Mouse (Mus musculus) limb, embryonic 11.5 days (tissue): ENCODE results near the gene Siglece. TPM values are rescaled to one million over a fixed set of nuclear protein-coding genes. Genes with fewer than 3 reads are reported as not detected.
"Not testable (repeated sequence)": the region's sequence is repeated elsewhere in the genome, so short reads cannot be mapped to it uniquely, and the experiment has no call there.

ENCODE experiments used
- ATAC-seq: fragments of 200-750 bp; cut with Nextera tagmentation; 2 replicates; pipeline ENCODE4 v1.8.0; 2017; ENCODE audit warnings: low read depth; ENCODE audit not compliant: insufficient number of reproducible peaks, low FRiP score, low TSS enrichment
- DNase-seq: peaks from one replicate; pipeline ENCODE4 v3.0.0-alpha.2; 2015; ENCODE audit warnings: low spot score
- H3K27ac ChIP-seq: fragments of 300-500 bp; sonication (generic); replicated peaks from 2 replicates; pipeline ENCODE4 v1.5.1; 2014; ENCODE audit warnings: low read depth, mild to moderate bottlenecking, low read length
- H3K27me3 ChIP-seq: fragments of 300-500 bp; sonication (generic); 2 replicates; pipeline ENCODE4 v1.6.1; 2014; ENCODE audit warnings: mild to moderate bottlenecking, low read length, mixed read lengths; ENCODE audit not compliant: control insufficient read depth, insufficient read depth
- H3K36me3 ChIP-seq: fragments of 300-500 bp; sonication (generic); 2 replicates; pipeline ENCODE4 v1.6.1; 2014; ENCODE audit warnings: mild to moderate bottlenecking, low read length, moderate library complexity, mixed read lengths; ENCODE audit not compliant: control insufficient read depth, insufficient read depth
- H3K4me1 ChIP-seq: fragments of 300-500 bp; sonication (generic); 2 replicates; pipeline ENCODE4 v1.6.1; 2014; ENCODE audit warnings: low read length, mixed read lengths; ENCODE audit not compliant: control insufficient read depth, insufficient read depth
- H3K4me2 ChIP-seq: fragments of 300-500 bp; sonication (generic); 2 replicates; pipeline ENCODE4 v1.6.1; 2014; ENCODE audit warnings: low read depth, mild to moderate bottlenecking, moderate library complexity; ENCODE audit not compliant: severe bottlenecking
- H3K4me3 ChIP-seq: fragments of 300-500 bp; sonication (generic); 2 replicates; pipeline ENCODE4 v1.5.1; 2014; ENCODE audit warnings: low read depth, low read length
- H3K9ac ChIP-seq: fragments of 300-500 bp; sonication (generic); 2 replicates; pipeline ENCODE4 v1.6.1; 2014; ENCODE audit warnings: mild to moderate bottlenecking, low read length
- H3K9me3 ChIP-seq: fragments of 300-500 bp; sonication (generic); 2 replicates; pipeline ENCODE4 v1.6.1; 2016; ENCODE audit warnings: low read length; ENCODE audit not compliant: control insufficient read depth
- WGBS: fragments of 180-500 bp; shearing (Covaris S2); extraction: QIAGEN DNeasy Blood & Tissue Kit; methylation state at CpG from one replicate; pipeline ENCODE4 v1.1.7; 2014; 5-methylcytosine and 5-hydroxymethylcytosine counted together
- polyA plus RNA-seq: library from polyadenylated mRNA; unstranded; fragments of >200 nt; fragmentation: Nextera tagmentation; extraction: Ambion mirVana; gene quantifications from 2 replicates; pipeline ENCODE4 v1.2.1, GENCODE M21; 2014

Siglece gene
- polyA plus RNA-seq, result 0.17 and 0.33 TPM in 2 replicates

- ATAC-seq, result no peak
- Histone ChIP-seq H3K9ac (no peak within 1 kb of the TSS), H3K27ac (no peak within 1 kb of the TSS), H3K4me3 (no peak within 1 kb of the TSS), H3K4me2 (no peak within 1 kb of the TSS), H3K4me1 (no peaks in the 10 kb centered on the region), H3K36me3 (no peaks in the 10 kb centered on the region), H3K27me3 (no peaks in the 10 kb centered on the region), H3K9me3 (no peaks in the 10 kb centered on the region)
- WGBS, result 44% methylated on average over 1 of the region's 1 CpGs
- no peak for DNase-seq
Measured at GRCm38 (mm10) chr7:43660002-43660401, at the start of gene Siglece. Gene Siglece (minus strand): TSS chr7:43660161.

GRCm38 (mm10) chr7:43690118-43690517, 30.2 kb upstream of the Siglece start, which contains the start of gene Klk14:
Gene Klk14 (plus strand): TSS chr7:43690418.
- no peak within 1 kb of the TSS for H3K4me3 ChIP-seq
- H3K27ac ChIP-seq, result no peak within 1 kb of the TSS
- H3K4me1 ChIP-seq, result no peaks in the 10 kb centered on the region
- H3K27me3 ChIP-seq, result no peaks in the 10 kb centered on the region
- H3K9me3 ChIP-seq, result no peaks in the 10 kb centered on the region; the same call in 1 of the 2 replicates
- H3K36me3 ChIP-seq, result no peaks in the 10 kb centered on the region
- ATAC-seq, result no peak
- H3K9ac ChIP-seq, result no peak within 1 kb of the TSS
- no peak within 1 kb of the TSS for H3K4me2 ChIP-seq
- no peak for DNase-seq

- no peak for ATAC-seq
Measured at GRCm38 (mm10) chr7:43685088-43685487, 25.1 kb upstream of the Siglece start.

GRCm38 (mm10) chr7:43682511-43682910, 22.6 kb upstream of the Siglece start:
- not testable (repeated sequence) for H3K4me3 ChIP-seq, H3K9me3 ChIP-seq, ATAC-seq, H3K27me3 ChIP-seq, H3K4me1 ChIP-seq, H3K9ac ChIP-seq, H3K4me2 ChIP-seq, H3K27ac ChIP-seq, H3K36me3 ChIP-seq, DNase-seq
- WGBS, result 14% methylated on average over 1 of the region's 1 CpGs

More at GRCm38 (mm10) chr7:43685088-43685487, 25.1 kb upstream of the Siglece start:
- Histone ChIP-seq H3K36me3 (no peaks in the 10 kb centered on the region), H3K9me3 (no peaks in the 10 kb centered on the region), H3K4me1 (no peaks in the 10 kb centered on the region), H3K4me2 (no peak overlapping the region), H3K4me3 (no peak overlapping the region), H3K9ac (no peak overlapping the region), H3K27ac (no peak overlapping the region), H3K27me3 (no peaks in the 10 kb centered on the region)
- no peak for DNase-seq
- WGBS, result 76% methylated on average over 7 of the region's 7 CpGs

GRCm38 (mm10) chr7:43680960-43681359, 21.0 kb upstream of the Siglece start:
- peak; percentile 80 for DNase-seq
- WGBS, result 21% methylated on average over 5 of the region's 5 CpGs

GRCm38 (mm10) chr7:43678517-43678916, 18.6 kb upstream of the Siglece start:
- no peak for ATAC-seq
- Histone ChIP-seq H3K36me3 (peaks cover 26% of the 10 kb centered on the region), H3K9me3 (no peaks in the 10 kb centered on the region; the same call in 1 of the 2 replicates), H3K9ac (no peak overlapping the region), H3K27ac (no peak overlapping the region), H3K4me3 (no peak overlapping the region), H3K27me3 (no peaks in the 10 kb centered on the region), H3K4me1 (no peaks in the 10 kb centered on the region), H3K4me2 (no peak overlapping the region)
- peak; percentile 47 for DNase-seq

More at GRCm38 (mm10) chr7:43680960-43681359, 21.0 kb upstream of the Siglece start:
- no peak overlapping the region for H3K27ac ChIP-seq
- H3K9ac ChIP-seq, result no peak overlapping the region
- no peaks in the 10 kb centered on the region; the same call in 1 of the 2 replicates for H3K9me3 ChIP-seq
- no peak for ATAC-seq
- H3K4me3 ChIP-seq, result no peak overlapping the region
- no peak overlapping the region for H3K4me2 ChIP-seq
- H3K27me3 ChIP-seq, result no peaks in the 10 kb centered on the region
- peaks cover 20% of the 10 kb centered on the region for H3K36me3 ChIP-seq
- no peaks in the 10 kb centered on the region for H3K4me1 ChIP-seq

GRCm38 (mm10) chr7:43675091-43675490, 15.1 kb upstream of the Siglece start:
- 89% methylated on average over 32 of the region's 32 CpGs for WGBS
- Histone ChIP-seq H3K27me3 (no peaks in the 10 kb centered on the region), H3K36me3 (peaks cover 26% of the 10 kb centered on the region), H3K27ac (no peak overlapping the region), H3K4me1 (peaks cover 5% of the 10 kb centered on the region), H3K4me2 (no peak overlapping the region), H3K9ac (no peak overlapping the region), H3K9me3 (no peaks in the 10 kb centered on the region; the same call in 1 of the 2 replicates), H3K4me3 (no peak overlapping the region)
- no peak for ATAC-seq
- DNase-seq, result no peak

GRCm38 (mm10) chr7:43672581-43673260, 12.8 kb upstream of the Siglece start:
- WGBS, result 16% methylated on average over 10 of the region's 10 CpGs
- H3K27me3 ChIP-seq, result no peaks in the 10 kb centered on the region
- peak overlapping the region; percentile 58 for H3K4me2 ChIP-seq
- H3K4me3 ChIP-seq, result peak overlapping the region; percentile 63
- DNase-seq, result peak; percentile 33
- H3K9ac ChIP-seq, result peak overlapping the region; percentile 68
- peaks cover 5% of the 10 kb centered on the region for H3K4me1 ChIP-seq
- H3K9me3 ChIP-seq, result no peaks in the 10 kb centered on the region
- no peak overlapping the region for H3K27ac ChIP-seq
- peaks cover 23% of the 10 kb centered on the region for H3K36me3 ChIP-seq
- ATAC-seq, result no peak
